Comparison of ENCODE assay signal across 19 mouse cellular contexts in the genomic region with DNA sequence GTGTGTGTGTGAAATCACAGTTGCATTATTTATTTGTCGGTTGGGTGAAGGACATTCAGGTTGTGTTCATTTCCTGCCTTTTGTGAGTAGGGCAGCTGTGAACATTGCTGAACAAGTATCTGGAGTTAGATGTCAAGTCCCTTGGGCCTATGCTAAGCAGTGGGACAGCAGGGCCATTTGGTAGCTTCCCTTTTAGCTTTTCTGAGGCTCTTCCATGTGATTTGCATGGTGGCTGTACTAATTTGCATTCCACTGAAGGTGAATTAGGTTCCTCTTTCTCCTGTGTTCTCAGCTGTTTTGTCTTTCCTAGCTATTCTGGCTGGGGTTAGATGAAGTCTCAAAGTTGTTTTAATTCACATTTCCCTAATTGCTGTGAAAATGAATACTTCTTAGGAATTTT.
A peak's percentile ranks its signal among the peaks of the same experiment; 100 is the strongest.
DNase-seq lines count a peak whose midpoint lies in the region; ATAC-seq and TF ChIP-seq lines count a peak whose summit lies in the region.
"Had no signal": no experiment of that assay in that cellular context is flagged by ENCODE, and none has a peak within 500 bp of the region (broad histone marks: within the 10 kb centered on the region; RNA-seq: fewer than 3 reads in every experiment).

No protein-coding gene starts in this region.

- H3K36me3 ChIP-seq in embryonic facial prominence, embryonic 14.5 days (ENCODE audit: control insufficient read depth, insufficient read depth, low read length), result 0 out of 2 replicates have a peak, but pooled peaks cover 18% of the 10 kb centered on the region
- peaks cover 11% of the 10 kb centered on the region for H3K36me3 ChIP-seq in embryonic facial prominence, embryonic 10.5 days (replicated peaks)

- no peak for TF ChIP-seq POLR2A in brain, embryonic 14.5 days (IDR thresholded peaks at IDR 0.05; ENCODE audit: borderline replicate concordance, extremely low read depth, insufficient read depth, insufficient read length, poor library complexity, severe bottlenecking)

- H3K27ac ChIP-seq in embryonic facial prominence, embryonic 14.5 days (replicated peaks; ENCODE audit: low read depth, low read length), result no peak overlapping the region
- H3K27ac ChIP-seq in embryonic facial prominence, embryonic 10.5 days (replicated peaks), result no peak overlapping the region
- H3K27ac ChIP-seq: hindbrain, embryonic 15.5 days; layer of hippocampus, adult 2 months; macrophage had no signal

- H3K4me1 ChIP-seq in embryonic facial prominence, embryonic 14.5 days (ENCODE audit: control insufficient read depth, insufficient read depth, low read length), result no peaks in the 10 kb centered on the region
- H3K4me1 ChIP-seq in embryonic facial prominence, embryonic 10.5 days, result 0 out of 2 replicates have a peak, but pooled peaks cover 3% of the 10 kb centered on the region
- H3K4me1 ChIP-seq: hindbrain, embryonic 15.5 days had no signal

- no peaks in the 10 kb centered on the region for H3K9me3 ChIP-seq in embryonic facial prominence, embryonic 14.5 days (ENCODE audit: control insufficient read depth, low read length)
- no peaks in the 10 kb centered on the region for H3K9me3 ChIP-seq in embryonic facial prominence, embryonic 10.5 days
- H3K9me3 ChIP-seq: hindbrain, embryonic 15.5 days had no signal

- DNase-seq in embryonic facial prominence, embryonic 14.5 days (ENCODE audit: low spot score), result peak; percentile 13
- no peak for DNase-seq in embryonic facial prominence, embryonic 10.5 days (ENCODE audit: low spot score)
- peak; percentile 67 to 73 for DNase-seq in B cell, adult 2 months
- peak; percentile 15 for DNase-seq in brain, embryonic 14.5 days (ENCODE audit: low read depth)
- DNase-seq in spleen, adult 18-20 months, result peak; percentile 21 to 32
- DNase-seq in Muller cell, postnatal 12 days (ENCODE audit: inconsistent ontology term), result no peak
- DNase-seq in adrenal gland, postnatal 25 days, result no peak
- DNase-seq in kidney, adult 11 months, result no peak
- DNase-seq: adrenal gland, adult 2 months; cerebellum, adult 9-10 months; liver; liver, postnatal 0 days; thymus, postnatal 25 days had no signal

- no peak overlapping the region for H3K9ac ChIP-seq in embryonic facial prominence, embryonic 14.5 days (ENCODE audit: low read depth, low read length)
- H3K9ac ChIP-seq: hindbrain, embryonic 15.5 days; liver, postnatal 0 days had no signal

- no peak overlapping the region for H3K4me2 ChIP-seq in embryonic facial prominence, embryonic 14.5 days (ENCODE audit: low read depth, low read length)
- H3K4me2 ChIP-seq: hindbrain, embryonic 15.5 days had no signal

- no peaks in the 10 kb centered on the region for H3K27me3 ChIP-seq in embryonic facial prominence, embryonic 14.5 days (replicated peaks; ENCODE audit: control insufficient read depth, insufficient read depth, low read length)
- no peaks in the 10 kb centered on the region for H3K27me3 ChIP-seq in embryonic facial prominence, embryonic 10.5 days (replicated peaks; ENCODE audit: low read depth, poor library complexity, severe bottlenecking)
- H3K27me3 ChIP-seq: hindbrain, embryonic 15.5 days had no signal

- H3K4me3 ChIP-seq in embryonic facial prominence, embryonic 14.5 days (ENCODE audit: low read depth, low read length), result no peak overlapping the region
- H3K4me3 ChIP-seq in embryonic facial prominence, embryonic 10.5 days, result no peak overlapping the region
- H3K4me3 ChIP-seq: erythroblast, embryonic 14.5 days; hindbrain, embryonic 15.5 days; layer of hippocampus, adult 2 months had no signal

- no peak for TF ChIP-seq CTCF in brain, embryonic 14.5 days (IDR thresholded peaks at IDR 0.05; ENCODE audit: borderline replicate concordance, extremely low read depth, insufficient read depth, insufficient read length)

- ATAC-seq in embryonic facial prominence, embryonic 14.5 days (ENCODE audit: low read depth), result no peak
- ATAC-seq: forebrain, embryonic 14.5 days; liver, postnatal 0 days; midbrain, embryonic 16.5 days had no signal

- WGBS in embryonic facial prominence, embryonic 14.5 days, result 71% methylated on average over 1 of the region's 1 CpGs
- WGBS in embryonic facial prominence, embryonic 10.5 days, result 76% methylated on average over 1 of the region's 1 CpGs

Comparison
In these comparisons a context has a peak if more than half of its experiments do, and no peak if none do; other contexts are left out.
1. DNase-seq: peak in embryonic facial prominence, embryonic 14.5 days (single experiment), B cell, adult 2 months (2 of 2), brain, embryonic 14.5 days (single experiment) and spleen, adult 18-20 months (2 of 2); none in embryonic facial prominence, embryonic 10.5 days (single experiment), Muller cell, postnatal 12 days (single experiment), adrenal gland, postnatal 25 days (single experiment) and kidney, adult 11 months (single experiment).